Mouse (Mus musculus) central nervous system, embryonic 18 days (tissue): ENCODE data around the gene Obox1. TPM values are rescaled to one million over a fixed set of nuclear protein-coding genes. Genes with fewer than 3 reads are reported as not detected.

Experiments
- polyA plus RNA-seq: library from polyadenylated mRNA; depleted of rRNA; stranded (reverse); fragments of >200 nt; gene quantifications from 2 replicates; pipeline ENCODE4 v1.2.3, GENCODE M21; 2012; rRNA removed

The Obox1 gene
- not detected in 2 replicates for polyA plus RNA-seq

GRCm38 (mm10) chr7:15388421-15388998, at the start of gene Obox1, which contains the start of gene Obox2:
TSS of gene Obox1 (plus strand) at chr7:15388948.
TSS of gene Obox2 (plus strand) at chr7:15388721.

Other genes with a start within 250 kb of the Obox1 start
- gene Obox2, start 227 bp upstream of the Obox1 start, polyA plus RNA-seq: not detected in 2 replicates